13 mouse cellular contexts compared by ENCODE assay signal in genomic region chr10:96309766-96310165, GRCm38 (mm10).
A peak's percentile ranks its signal among the peaks of the same experiment; 100 is the strongest.
DNase-seq lines count a peak whose midpoint lies in the region; ATAC-seq and TF ChIP-seq lines count a peak whose summit lies in the region.
"Had no signal": no experiment of that assay in that cellular context is flagged by ENCODE, and none has a peak within 500 bp of the region (broad histone marks: within the 10 kb centered on the region; RNA-seq: fewer than 3 reads in every experiment).

No protein-coding gene starts in this region.

- H3K4me1 ChIP-seq in intestine, embryonic 15.5 days (replicated peaks), result 0 out of 2 replicates have a peak, but pooled peaks cover 3% of the 10 kb centered on the region
- no peaks in the 10 kb centered on the region for H3K4me1 ChIP-seq in intestine, postnatal 0 days (replicated peaks; ENCODE audit: control insufficient read depth, insufficient read depth, low read length)
- H3K4me1 ChIP-seq in forebrain, embryonic 11.5 days (replicated peaks; ENCODE audit: control insufficient read depth, insufficient read depth, low read length), result peaks cover 7% of the 10 kb centered on the region; the same call in 1 of the 2 replicates
- H3K4me1 ChIP-seq in midbrain, embryonic 15.5 days, result peaks cover 14% of the 10 kb centered on the region
- H3K4me1 ChIP-seq: heart, embryonic 13.5 days had no signal

- no peaks in the 10 kb centered on the region for H3K36me3 ChIP-seq in intestine, embryonic 15.5 days
- no peaks in the 10 kb centered on the region for H3K36me3 ChIP-seq in intestine, postnatal 0 days (ENCODE audit: control insufficient read depth, insufficient read depth)
- H3K36me3 ChIP-seq in forebrain, embryonic 11.5 days (ENCODE audit: control insufficient read depth, insufficient read depth, low read length), result no peaks in the 10 kb centered on the region
- no peaks in the 10 kb centered on the region for H3K36me3 ChIP-seq in midbrain, embryonic 15.5 days (replicated peaks)
- H3K36me3 ChIP-seq: heart, embryonic 13.5 days; hindbrain, embryonic 13.5 days; lung, embryonic 15.5 days had no signal

- H3K27ac ChIP-seq in intestine, embryonic 15.5 days, result no peak overlapping the region
- H3K27ac ChIP-seq in intestine, postnatal 0 days (ENCODE audit: low read depth, low read length), result no peak overlapping the region
- H3K27ac ChIP-seq in forebrain, embryonic 11.5 days (ENCODE audit: low read depth, low read length), result 0 out of 2 replicates have a peak overlapping the region, but pooled peaks have one; percentile 46
- H3K27ac ChIP-seq in midbrain, embryonic 15.5 days, result 0 out of 2 replicates have a peak overlapping the region, but pooled peaks have one; percentile 27
- H3K27ac ChIP-seq: heart, embryonic 13.5 days; hindbrain, embryonic 13.5 days; left cerebral cortex, adult 2 months had no signal

- ATAC-seq in intestine, embryonic 15.5 days, result 0 out of 2 replicates have a peak, but pooled peaks have one; percentile 4
- ATAC-seq in intestine, postnatal 0 days, result no peak
- no peak for ATAC-seq in forebrain, embryonic 11.5 days (replicated peaks; ENCODE audit: low FRiP score)
- ATAC-seq in midbrain, embryonic 15.5 days (replicated peaks), result 0 out of 2 replicates have a peak, but pooled peaks have one; percentile 22

- H3K4me2 ChIP-seq in intestine, embryonic 15.5 days (replicated peaks), result no peak overlapping the region
- H3K4me2 ChIP-seq in intestine, postnatal 0 days (replicated peaks; ENCODE audit: low read depth), result no peak overlapping the region
- H3K4me2 ChIP-seq in forebrain, embryonic 11.5 days (ENCODE audit: low read depth, low read length, severe bottlenecking), result no peak overlapping the region
- H3K4me2 ChIP-seq in midbrain, embryonic 15.5 days, result no peak overlapping the region
- H3K4me2 ChIP-seq: heart, embryonic 13.5 days; hindbrain, embryonic 13.5 days had no signal

- no peaks in the 10 kb centered on the region for H3K27me3 ChIP-seq in intestine, embryonic 15.5 days (replicated peaks)
- no peaks in the 10 kb centered on the region for H3K27me3 ChIP-seq in intestine, postnatal 0 days (replicated peaks; ENCODE audit: control insufficient read depth, insufficient read depth, low read length)
- H3K27me3 ChIP-seq in forebrain, embryonic 11.5 days (ENCODE audit: control insufficient read depth, insufficient read depth, low read length), result no peaks in the 10 kb centered on the region
- no peaks in the 10 kb centered on the region for H3K27me3 ChIP-seq in midbrain, embryonic 15.5 days (replicated peaks)
- H3K27me3 ChIP-seq: heart, embryonic 13.5 days; hindbrain, embryonic 13.5 days; lung, embryonic 15.5 days had no signal

- no peak for TF ChIP-seq CTCF in intestine, postnatal 0 days (IDR thresholded peaks at IDR 0.05; ENCODE audit: low read depth)

- DNase-seq in NIH3T3 (ENCODE audit: low read depth), result peak; percentile 62
- DNase-seq in forebrain, embryonic 11.5 days (ENCODE audit: low spot score), result no peak
- DNase-seq in layer of hippocampus, adult 8-10 months (ENCODE audit: low spot score in 2 of 2), result no peak
- no peak for DNase-seq in adrenal gland, adult 18-20 months (ENCODE audit: low spot score in 2 of 2)
- no peak for DNase-seq in heart, adult 18-20 months
- DNase-seq: right cerebral cortex, adult 18-20 months had no signal

- 0 out of 2 replicates have a peak, but pooled peaks cover 4% of the 10 kb centered on the region for H3K9me3 ChIP-seq in intestine, embryonic 15.5 days
- peaks cover 5% of the 10 kb centered on the region; the same call in 1 of the 2 replicates for H3K9me3 ChIP-seq in intestine, postnatal 0 days (ENCODE audit: control insufficient read depth)
- no peaks in the 10 kb centered on the region; the same call in 1 of the 2 replicates for H3K9me3 ChIP-seq in forebrain, embryonic 11.5 days (ENCODE audit: control insufficient read depth, low read length)
- no peaks in the 10 kb centered on the region for H3K9me3 ChIP-seq in midbrain, embryonic 15.5 days
- H3K9me3 ChIP-seq: lung, embryonic 15.5 days had no signal

- no peak overlapping the region for H3K9ac ChIP-seq in intestine, embryonic 15.5 days
- H3K9ac ChIP-seq in intestine, postnatal 0 days (ENCODE audit: low read depth, low read length), result no peak overlapping the region
- H3K9ac ChIP-seq in forebrain, embryonic 11.5 days (ENCODE audit: low read length), result no peak overlapping the region
- H3K9ac ChIP-seq in midbrain, embryonic 15.5 days, result no peak overlapping the region
- H3K9ac ChIP-seq: heart, embryonic 13.5 days; hindbrain, embryonic 13.5 days; lung, embryonic 15.5 days had no signal

- WGBS in intestine, embryonic 15.5 days, result 50% methylated on average over 4 of the region's 4 CpGs
- WGBS in intestine, postnatal 0 days, result 56% methylated on average over 4 of the region's 4 CpGs
- WGBS in forebrain, embryonic 11.5 days, result 75% methylated on average over 4 of the region's 4 CpGs
- WGBS in midbrain, embryonic 15.5 days, result 60% methylated on average over 4 of the region's 4 CpGs

- no peak overlapping the region for H3K4me3 ChIP-seq in intestine, embryonic 15.5 days (replicated peaks)
- H3K4me3 ChIP-seq in intestine, postnatal 0 days (ENCODE audit: low read depth, low read length), result no peak overlapping the region
- no peak overlapping the region for H3K4me3 ChIP-seq in forebrain, embryonic 11.5 days (ENCODE audit: low read depth, low read length)
- no peak overlapping the region for H3K4me3 ChIP-seq in midbrain, embryonic 15.5 days
- H3K4me3 ChIP-seq: heart, embryonic 13.5 days; hindbrain, embryonic 13.5 days; left cerebral cortex, adult 2 months; lung, embryonic 15.5 days had no signal

Comparison
In these comparisons a context has a peak if more than half of its experiments do, and no peak if none do; other contexts are left out.
1. ATAC-seq: peak in intestine, embryonic 15.5 days (single experiment) and midbrain, embryonic 15.5 days (single experiment); none in intestine, postnatal 0 days (single experiment) and forebrain, embryonic 11.5 days (single experiment).
2. H3K27ac ChIP-seq: peak in forebrain, embryonic 11.5 days (single experiment) and midbrain, embryonic 15.5 days (single experiment); none in intestine, embryonic 15.5 days (single experiment) and intestine, postnatal 0 days (single experiment).